Mouse (Mus musculus): ENCODE data around the gene Rps27l. TPM values are rescaled to one million over a fixed set of nuclear protein-coding genes. Genes with fewer than 3 reads are reported as not detected.

Rps27l gene
- polyA plus RNA-seq, 2 experiments from 2014 or later = 155 to 182 TPM

DNA sequence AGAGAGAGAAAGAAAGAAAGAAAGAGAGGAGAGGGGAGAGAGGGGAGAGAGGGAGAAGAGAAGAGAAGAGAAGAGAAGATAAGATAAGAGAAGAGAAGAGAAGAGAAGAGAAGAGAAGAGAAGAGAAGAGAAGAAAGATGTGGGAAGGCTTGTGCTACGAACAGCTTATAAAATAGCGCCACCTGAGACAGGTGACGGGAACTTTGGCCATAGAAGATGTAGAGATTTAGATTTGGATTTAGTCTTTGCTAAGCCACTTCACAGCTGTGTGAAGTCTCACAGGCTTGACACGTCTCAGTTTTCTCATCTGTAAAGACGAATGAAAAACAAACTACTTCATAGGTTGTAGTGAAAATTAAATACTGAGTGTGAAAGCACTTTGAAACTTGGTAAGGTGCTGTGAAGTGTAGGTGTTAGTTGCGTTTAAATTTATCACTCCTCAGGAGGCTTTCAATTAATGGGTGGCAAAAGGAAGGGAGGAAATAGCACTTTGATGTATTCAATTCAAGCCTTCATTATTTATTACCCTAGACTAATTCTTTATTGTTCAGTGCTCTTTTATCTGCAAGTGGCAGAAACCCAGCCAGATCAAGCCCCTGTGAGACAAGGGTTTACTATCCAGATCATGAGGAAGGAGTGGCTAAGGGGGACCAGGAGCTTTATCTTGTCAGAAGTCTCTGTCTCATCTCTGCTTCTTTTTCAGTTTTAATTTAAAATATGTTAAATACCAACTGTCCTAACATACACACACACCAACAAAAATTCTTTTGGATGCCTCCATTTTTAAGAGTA, 25.2 kb upstream of the Rps27l start:
- ATAC-seq = no peak

- ATAC-seq = no peak
Measured at GRCm38 (mm10) chr9:66922076-66922475, 23.8 kb upstream of the Rps27l start.

GRCm38 (mm10) chr9:66925853-66926252, 20.0 kb upstream of the Rps27l start:
- ATAC-seq = no peak

DNA sequence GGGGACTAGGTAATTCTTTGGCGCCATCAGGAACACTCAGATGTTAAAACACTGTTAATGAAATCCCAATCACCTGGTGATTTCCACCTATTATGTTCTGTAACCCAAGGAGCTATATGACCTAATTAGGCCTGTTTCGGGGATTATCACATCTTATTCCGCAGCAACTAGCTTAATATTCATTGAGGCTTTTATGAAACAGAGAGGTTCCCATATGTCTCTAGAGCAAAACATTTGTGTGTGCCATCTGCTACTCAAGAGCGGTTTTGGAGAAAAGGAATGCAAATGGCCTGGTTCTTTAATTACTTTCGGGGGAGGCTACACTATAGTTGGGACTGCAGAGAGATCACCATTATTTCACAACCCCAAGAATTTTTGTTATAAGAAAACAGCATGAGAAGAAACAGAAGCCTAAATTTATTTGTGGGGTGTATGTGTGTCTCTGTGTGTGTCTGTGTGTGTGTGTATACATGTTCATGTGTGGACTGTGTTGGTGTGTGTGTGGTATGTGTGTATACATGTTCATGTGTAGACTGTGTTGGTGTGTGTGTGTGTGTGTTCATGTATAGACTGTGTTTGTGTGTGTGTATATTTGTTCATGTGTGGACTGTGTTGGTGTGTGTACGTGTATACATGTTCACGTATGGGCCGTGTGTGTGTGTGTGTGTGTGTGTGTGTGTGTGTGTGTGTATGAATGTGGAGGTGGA, 18.0 kb upstream of the Rps27l start:
- no peak for ATAC-seq

DNA sequence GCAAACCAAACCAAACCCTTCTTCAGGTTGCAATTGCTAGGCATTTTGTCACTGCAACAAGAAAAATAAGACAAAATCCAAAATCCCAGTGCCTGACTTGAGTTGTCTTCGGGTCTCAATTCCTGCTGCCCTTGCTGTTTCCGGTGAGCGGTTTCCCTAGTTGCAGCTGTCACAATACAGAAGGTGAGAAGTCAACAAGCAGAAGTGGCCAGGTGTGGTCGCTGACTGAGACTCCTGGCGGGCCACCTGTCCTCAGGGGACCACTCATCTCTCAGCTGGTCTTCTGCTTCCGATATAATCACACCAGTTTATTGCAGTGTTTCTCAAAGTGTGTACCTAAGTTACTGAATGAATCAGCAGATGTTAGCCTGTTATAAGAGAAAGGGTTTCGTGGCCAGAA, 15.5 kb upstream of the Rps27l start:
- no peak for ATAC-seq

DNA sequence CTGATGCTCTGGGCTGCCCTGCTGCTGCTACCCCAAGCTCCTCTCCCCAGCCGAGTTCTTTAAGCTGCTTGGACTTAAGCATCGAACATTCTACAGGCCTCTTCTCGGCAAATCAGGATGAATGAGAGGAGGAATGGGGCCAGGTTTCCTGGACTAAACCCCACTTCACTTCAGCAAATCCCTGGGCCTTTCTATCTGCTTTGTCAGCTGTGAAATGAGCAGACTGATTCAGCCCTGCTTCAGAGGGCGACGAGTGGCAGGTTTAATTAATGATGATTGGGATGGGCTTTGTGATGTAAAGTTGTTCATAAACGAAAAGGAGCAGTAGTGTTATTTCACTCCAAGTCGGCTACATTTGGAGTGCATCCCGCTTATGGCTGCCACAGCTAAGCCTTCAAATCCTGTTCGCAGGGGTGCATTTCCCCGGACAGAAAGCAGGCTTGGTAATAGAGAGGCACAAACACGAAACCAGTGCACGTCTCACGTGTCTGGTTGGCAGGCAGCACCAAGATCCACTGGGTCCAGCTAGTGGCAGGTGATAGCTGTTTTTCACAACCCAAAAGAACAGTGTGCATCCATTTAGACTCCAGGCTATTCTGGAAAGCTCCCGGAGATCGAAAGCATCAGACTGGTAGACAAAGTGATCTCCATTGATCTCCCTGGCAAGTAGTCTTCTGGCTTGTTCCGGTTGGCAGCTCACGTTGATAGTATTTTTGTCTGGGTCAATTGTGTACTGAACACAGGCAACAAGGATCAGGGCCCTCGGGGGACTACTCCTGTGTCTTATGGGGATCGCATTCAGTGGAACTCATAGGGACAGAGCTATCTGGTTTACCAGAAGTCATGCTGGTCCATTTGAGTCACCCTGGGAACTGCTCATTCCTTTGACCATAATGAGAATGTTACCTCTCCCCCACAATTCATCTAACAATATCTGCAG, 11.7 kb upstream of the Rps27l start:
- ATAC-seq = no peak

DNA sequence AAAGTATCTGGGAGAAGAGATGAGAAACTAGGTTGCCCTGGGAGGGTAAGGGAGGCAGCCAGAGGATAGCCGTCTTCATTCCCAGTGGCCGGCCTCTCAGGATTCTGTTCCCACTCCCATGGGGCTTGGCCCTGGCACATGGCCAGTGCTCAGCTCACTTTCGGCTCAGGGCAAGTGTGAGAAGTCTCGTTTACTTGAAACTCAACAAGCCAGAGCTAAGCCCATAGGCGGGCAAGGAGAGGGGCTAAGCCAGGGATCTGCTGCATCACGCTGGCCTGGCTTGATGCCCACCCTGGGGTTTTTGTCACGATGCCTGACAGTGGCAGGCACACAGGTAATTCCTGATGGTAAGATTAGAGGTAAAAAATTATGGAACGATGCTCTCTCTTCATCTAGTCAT, 8.4 kb upstream of the Rps27l start:
- ATAC-seq = no peak

DNA sequence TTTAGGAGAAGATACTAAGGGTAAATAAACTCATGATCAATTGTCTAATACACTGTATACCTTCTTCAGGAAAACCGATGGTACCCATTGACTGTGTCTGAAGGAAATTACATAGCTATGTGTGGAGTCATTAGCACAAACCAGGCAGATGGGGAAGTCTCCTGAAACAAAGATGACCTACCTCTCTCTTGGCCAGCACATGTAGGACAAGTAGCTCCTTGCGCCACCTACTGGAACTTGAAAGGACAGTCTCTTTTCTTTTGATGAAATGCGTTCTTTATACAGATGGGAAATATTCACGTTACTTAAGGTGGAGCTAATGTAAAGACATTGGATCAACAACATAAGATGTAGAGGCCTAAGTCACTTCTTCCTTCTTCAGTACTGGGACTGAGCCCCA, 7.0 kb upstream of the Rps27l start:
- ATAC-seq = peak; percentile 80

GRCm38 (mm10) chr9:66945161-66945560, 725 bp upstream of the Rps27l start:
- ATAC-seq = no peak

GRCm38 (mm10) chr9:66948536-66948935, 2.6 kb downstream of the Rps27l start:
- no peak for ATAC-seq

DNA sequence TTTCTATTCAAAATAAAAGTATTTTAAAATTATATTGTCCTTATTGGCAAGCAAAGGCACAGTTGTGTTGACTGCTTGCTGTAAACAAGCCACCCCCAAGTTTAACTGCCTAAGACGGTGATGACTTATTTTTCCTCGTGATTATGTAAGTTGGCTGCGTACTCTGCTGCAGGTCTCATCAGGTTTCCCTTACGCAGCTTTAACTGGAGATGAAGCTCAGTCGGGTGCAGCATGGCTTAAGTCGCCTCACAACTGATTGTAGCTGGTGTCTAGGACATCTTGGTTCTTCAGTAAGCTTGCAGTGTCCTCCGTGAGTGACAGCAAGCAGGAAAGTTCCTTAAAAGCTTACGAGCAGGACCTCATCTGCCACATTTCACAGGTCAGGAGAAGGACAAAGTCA, 6.4 kb downstream of the Rps27l start:
- ATAC-seq = no peak

- no peak for ATAC-seq
Measured at GRCm38 (mm10) chr9:66952886-66953285, 7.0 kb downstream of the Rps27l start.

DNA sequence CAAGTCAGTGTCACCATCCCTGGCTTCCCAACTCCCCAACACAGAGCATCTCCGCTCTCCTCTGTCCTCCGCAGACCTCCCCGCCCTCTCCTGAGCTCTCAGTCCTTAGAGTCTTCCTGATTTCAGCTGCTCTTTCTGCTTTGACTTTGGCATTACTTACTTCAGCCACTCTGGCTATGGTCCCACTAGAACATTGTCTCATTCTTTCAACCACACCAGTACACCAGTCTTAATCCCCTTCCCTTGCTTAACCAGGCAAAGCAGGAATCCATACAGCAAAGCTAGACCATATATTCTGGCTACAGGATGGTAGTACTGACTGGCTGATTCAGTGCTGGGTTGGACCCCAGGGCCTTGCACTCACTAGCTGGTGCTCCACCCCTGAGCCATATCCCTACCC, 11.6 kb downstream of the Rps27l start:
- no peak for ATAC-seq

DNA sequence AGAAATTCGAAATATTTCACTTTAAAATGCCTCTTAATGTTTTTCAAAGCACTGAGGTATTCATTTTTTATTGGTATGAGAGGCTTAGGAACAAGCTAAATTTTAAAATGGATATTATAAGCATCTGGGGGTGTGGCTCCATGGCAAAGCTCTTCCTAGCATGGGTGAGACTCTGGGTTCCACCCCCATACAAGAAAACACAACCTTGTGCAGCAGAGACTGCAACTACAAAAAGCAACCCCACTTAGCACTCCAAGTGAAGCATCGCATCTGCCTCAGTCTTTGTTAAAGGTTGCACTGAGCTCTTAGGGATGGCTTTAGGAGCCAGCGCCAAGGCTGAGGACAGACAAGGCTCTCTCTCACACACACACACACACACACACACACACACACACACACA, 15.6 kb downstream of the Rps27l start:
- ATAC-seq = no peak

- ATAC-seq = no peak
Measured at GRCm38 (mm10) chr9:66967492-66967891, 21.6 kb downstream of the Rps27l start.

GRCm38 (mm10) chr9:66971116-66971515, 25.2 kb downstream of the Rps27l start:
- no peak for ATAC-seq

DNA sequence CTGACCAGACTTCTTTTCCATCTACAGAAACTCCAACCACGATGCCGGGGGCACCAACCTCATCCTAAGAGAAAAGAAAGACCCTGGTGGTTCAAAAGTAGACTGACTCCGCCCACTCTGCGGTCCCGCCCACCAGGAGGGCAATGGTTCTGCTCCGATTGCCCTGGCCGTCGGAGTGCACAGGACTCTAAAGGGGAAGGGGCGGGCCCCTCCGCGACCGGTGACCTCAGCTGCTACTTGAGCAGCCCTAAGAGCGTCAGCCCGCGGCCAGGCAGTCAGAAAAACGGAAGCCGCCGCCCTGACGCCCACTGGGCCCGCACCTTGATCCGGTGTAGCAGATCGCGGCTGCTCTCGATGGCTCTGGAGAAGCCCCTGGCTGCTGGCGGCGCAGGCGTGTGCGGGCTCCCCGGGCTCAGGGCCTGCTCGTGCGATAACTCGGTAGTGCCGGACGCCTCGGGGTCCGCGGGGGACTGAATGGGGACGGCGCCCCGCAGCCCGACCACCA, 28.9 kb downstream of the Rps27l start:
- peak; percentile 86 for ATAC-seq

- ATAC-seq = peak; percentile 86
Measured at GRCm38 (mm10) chr9:66975239-66975645, 29.4 kb downstream of the Rps27l start, which contains the start of gene Lactb. Gene Lactb (minus strand): TSS chr9:66975484.

DNA sequence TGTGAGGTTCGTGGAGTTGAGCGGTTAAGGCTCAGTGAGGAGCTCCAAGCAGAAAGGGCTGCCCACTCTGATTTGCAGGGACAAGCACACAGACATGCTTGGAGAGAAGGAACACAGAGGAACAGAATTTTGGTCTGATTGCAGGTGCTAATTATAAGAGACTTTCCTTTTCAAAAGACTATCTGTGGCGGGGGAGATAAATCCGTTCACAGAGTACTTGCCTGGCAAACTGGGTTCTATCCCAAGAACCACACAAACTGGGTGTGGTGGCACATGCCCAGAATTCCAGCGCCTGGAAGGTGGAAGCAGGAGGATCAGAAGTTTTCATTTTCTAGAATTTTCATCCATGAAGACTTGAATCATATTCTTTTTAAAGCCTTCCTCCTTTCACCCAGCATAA, 31.2 kb downstream of the Rps27l start:
- no peak for ATAC-seq

DNA sequence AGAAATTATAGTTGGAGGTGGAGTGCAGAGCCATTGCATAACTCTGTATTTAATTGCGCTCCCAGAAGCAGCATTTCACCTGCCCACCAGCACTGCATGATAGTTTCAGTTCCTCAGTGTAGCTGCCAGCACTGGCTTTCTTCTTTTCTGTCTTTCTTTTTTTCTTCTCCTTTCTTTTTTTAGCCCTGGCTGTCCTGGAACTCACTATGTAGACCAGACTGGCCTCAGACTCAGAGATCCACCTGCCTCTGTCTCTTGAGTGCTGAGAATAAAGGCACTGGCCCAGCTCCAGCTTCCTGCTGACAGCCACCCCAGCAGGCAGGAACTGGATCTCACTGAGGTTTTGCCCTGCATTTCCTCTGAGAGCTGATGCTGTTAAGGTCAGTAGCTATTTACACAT, 32.1 kb downstream of the Rps27l start:
- ATAC-seq = no peak

DNA sequence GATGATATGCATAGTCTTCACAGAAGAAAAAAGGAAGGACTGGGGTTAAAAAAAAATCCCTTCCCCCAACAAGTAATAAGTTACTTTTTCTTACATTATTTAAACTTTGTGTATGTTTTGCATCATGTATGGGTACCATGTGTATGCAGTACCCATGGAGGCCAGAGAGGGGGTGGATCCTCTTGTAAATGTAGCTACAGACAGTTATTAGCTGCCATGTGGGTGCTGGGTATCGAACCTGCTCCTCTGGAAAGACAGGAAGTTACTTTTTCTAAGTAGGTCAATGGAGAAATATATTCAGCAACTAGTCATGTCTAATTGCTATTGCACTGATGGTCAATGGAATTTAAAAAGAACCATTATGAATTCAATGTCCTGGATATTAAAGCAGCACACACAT, 32.6 kb downstream of the Rps27l start:
- no peak for ATAC-seq

GRCm38 (mm10) chr9:66980458-66980857, 34.6 kb downstream of the Rps27l start:
- ATAC-seq = peak; percentile 53

DNA sequence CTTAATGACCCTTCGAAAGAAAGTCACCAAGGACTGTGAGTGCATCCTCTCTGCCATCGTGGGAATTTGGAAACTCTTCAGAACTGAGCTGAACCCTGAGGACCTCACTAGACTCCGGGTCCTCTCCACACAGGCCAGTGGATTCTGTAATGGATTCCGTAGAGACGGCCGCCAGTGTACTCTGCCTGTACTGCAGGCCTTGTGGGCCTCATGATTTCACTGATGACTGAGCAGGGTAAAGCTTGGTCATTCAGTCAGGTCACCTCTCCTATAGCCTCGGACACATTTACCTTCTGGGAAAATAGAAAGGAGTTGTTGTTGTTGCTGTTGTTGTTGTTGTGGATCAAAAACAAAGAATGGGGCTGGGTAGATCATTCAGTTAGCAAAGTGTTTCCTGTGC, 36.2 kb downstream of the Rps27l start:
- ATAC-seq = no peak

All from CD4-positive, CD25-positive, alpha-beta regulatory T cell, adult 4 months (primary cell).